Mouse (Mus musculus): ENCODE data around the gene Hmx2.

Gene Hmx2

DNA sequence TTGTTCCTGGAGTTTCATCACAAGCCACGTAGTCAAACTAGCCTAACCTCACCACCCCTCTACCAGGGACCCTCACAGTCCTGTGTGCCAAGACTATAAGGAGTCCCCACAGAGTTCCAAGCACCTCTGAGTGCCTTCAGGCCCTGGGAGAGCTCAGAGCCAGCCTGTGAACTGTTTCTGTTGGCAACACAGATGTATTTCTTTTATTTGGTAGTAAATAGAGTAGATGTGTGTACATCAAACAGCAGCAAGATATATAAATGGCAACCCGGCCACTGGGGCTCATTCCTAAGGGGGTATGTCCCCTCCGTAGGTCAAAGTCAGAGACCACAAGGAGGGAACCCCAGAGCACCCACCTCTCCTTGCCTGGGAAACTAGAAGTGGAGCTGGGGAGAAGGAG lies at the start of gene Hmx2:
Gene Hmx2, plus strand, starts transcription at position 301 of the 400 bp plus-strand sequence.
- DNase-seq (ENCODE audit: low read depth, low spot score): no peak

GRCm38 (mm10) chr7:131503739-131504138 lies 44.8 kb upstream of the Hmx2 start:
- no peak for DNase-seq (ENCODE audit: low read depth, low spot score)

DNA sequence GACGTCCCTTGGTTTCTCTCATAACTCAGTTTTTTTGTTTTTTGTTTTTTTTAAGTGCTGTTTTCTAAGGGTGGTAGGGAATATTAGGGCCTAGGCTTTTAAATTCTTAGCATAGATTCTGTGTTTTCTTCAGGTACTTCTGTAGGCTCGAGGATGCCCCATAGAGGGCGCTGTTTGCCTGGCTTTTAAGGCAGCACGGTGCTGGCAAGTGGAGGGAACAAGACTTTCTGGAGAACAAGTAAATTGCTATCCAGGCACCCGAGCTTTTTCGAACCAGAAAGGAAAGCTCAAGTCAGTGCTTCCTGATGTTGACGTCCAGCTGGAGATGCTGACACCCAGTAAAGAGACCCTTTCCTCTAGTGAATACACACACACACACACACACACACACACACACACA lies 8.6 kb upstream of the Hmx2 start:
- peak; percentile 82 for DNase-seq (ENCODE audit: low read depth, low spot score)

DNA sequence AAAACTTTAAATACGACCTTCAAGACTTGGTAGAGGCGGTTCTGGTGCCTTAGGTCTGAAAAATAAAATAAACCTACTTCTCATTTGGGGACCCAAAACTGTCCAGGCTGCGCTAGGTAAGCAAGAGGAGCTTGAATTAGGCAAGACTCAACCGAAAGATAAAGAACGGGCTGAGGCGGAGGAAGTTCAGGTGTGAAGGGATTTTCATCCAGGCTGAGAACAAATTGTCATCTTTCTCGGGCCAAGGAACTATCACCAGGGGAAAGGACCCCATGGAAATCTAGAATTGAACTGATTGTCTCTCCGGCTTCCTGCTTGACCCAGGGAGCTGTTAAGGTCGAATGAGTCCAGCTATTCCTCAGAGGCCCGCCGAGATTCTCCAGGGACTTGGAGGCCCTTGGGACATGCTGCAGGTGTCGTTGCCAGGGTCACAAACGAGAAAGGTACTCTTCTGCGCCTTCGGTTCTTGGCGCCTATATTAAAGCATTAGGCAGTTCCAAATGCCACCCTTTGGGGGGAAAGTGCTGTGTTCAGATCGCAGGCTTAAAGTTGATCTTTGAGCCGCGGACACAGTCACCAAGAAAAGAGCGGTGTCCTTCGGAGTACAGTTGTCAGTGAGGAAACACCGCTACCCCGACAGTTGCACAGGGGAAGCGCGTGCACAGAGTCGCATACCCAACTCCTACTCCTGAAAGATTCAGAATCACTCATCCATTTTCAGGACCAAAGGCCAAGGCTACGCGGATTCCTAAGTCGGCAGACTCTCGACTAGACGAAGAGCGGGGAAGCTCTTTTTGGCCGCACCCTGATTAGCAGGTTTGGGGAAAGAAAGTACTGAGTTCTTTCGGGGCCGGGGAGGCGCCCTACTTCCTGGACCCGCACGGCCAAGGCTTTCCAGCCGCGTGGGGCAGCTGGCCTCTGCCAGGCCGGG lies 7.1 kb upstream of the Hmx2 start:
- peak; percentile 61 for DNase-seq (ENCODE audit: low read depth, low spot score)

DNA sequence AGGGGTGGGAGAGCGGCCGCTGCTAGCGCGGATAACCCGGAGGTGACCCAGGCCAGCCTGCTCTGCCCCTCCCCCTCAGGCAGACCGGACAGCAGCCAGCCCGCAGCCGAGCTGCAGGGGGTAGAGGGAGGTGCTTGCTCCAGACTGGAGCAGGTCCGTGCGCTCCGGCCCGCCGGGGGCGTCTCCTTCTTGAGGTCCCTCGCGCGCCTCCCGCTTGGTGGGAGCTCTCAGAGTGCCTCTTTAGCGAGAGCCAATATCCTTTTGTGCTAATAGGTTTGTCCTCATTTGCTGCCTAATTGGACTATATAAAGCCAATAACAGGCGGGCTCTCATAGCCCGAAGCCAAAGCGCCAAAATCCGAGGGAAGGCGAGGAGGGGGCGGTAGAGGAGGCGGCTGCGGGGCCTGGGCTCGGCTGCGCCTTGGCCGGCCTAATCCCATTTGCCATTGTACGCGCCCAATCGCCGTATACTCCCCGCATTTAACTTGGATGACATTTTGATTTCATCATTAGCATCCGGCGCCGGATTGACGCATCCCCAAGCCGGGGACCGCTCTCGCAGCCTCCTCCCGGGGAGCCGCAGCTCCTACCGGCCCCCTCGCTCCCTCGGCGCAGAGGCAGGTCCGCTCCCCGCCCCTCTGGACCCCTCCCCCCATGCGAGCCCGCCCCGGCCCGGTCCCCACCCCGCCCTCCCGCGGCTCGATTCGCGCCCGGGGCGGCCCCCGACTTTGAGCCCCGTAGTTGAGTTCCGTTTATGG lies 6.3 kb upstream of the Hmx2 start, which contains the start of gene Hmx3:
Gene Hmx3, plus strand, starts transcription at position 753 of the 757 bp plus-strand sequence.
- DNase-seq (ENCODE audit: low read depth, low spot score): peak; percentile 86

DNA sequence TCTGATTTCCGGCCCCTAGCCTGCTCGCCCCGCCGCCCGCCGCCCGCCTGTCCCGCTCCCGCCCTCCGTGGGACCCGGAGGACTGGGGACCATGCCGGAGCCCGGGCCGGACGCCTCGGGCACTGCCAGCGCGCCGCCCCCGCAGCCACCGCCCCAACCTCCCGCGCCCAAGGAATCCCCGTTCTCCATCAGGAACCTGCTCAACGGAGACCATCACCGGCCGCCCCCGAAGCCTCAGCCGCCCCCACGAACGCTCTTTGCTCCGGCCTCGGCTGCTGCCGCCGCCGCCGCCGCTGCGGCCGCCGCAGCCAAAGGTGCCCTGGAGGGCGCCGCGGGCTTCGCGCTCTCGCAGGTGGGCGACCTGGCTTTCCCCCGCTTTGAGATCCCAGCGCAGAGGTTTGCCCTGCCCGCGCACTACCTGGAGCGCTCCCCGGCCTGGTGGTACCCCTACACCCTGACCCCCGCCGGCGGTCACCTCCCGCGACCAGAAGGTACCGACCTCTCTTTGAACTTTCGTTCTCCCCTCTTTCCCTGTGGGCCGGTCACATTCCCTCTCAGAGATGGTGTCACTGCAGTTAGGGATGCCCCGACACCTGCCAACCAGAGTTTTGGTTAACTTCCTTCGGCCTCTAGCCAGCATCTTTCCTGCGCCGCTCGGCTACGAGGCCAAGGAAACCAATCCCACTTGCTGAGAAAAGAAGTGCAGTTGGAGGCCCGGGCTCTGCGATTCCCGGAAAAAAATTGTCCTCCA lies 5.5 kb upstream of the Hmx2 start:
- DNase-seq (ENCODE audit: low read depth, low spot score): peak; percentile 45

DNA sequence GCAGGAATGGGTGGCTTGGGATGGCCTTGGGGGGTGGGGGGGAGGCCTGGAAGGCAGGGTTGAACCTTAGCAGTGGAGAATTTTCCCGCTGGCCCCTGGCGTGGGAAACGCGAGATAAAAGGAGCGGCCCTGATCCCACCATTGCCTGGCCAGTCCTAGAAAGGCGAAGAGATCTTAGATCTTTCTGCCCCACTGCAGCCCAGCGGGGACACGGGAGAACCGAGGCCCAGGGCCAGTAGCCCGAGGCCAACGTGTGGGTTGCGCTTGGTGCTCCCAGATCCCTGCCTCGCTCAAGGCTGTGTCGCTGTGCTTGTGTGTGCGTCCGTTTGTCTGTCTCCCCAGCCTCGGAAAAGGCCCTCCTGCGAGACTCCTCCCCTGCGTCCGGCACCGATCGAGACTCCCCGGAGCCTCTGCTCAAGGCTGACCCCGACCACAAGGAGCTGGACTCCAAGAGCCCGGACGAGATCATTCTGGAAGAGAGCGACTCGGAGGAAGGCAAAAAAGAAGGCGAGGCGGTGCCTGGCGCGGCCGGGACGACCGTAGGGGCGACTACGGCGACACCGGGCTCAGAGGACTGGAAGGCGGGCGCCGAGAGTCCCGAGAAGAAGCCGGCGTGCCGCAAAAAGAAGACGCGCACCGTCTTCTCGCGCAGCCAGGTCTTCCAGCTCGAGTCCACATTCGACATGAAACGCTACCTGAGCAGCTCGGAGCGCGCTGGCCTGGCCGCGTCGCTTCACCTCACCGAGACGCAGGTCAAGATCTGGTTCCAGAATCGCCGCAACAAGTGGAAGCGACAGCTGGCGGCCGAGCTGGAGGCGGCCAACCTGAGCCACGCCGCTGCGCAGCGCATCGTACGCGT lies 4.7 kb upstream of the Hmx2 start:
- DNase-seq (ENCODE audit: low read depth, low spot score): peak; percentile 54

DNA sequence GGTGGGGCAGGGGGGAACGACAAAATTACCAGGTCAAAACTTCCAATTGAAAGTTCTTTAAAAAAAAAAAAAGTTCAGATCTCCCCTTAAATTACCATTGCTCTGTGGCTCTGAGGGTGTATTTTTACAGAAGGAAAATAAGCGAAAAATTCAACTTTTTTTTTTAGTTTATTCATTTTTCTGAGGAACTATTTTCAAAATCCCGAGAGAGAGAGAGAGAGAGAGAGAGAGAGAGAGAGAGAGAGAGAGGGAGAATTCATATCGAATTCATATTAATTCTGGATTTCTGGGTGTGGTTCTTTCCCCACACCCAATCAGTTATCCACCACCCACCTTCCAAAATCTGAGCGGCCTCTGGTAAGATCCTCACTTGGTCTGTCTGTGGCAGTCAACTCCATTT lies 3.7 kb upstream of the Hmx2 start:
- no peak for DNase-seq (ENCODE audit: low read depth, low spot score)

GRCm38 (mm10) chr7:131545701-131546385 lies 2.7 kb upstream of the Hmx2 start:
- DNase-seq (ENCODE audit: low read depth, low spot score): peak; percentile 53

DNA sequence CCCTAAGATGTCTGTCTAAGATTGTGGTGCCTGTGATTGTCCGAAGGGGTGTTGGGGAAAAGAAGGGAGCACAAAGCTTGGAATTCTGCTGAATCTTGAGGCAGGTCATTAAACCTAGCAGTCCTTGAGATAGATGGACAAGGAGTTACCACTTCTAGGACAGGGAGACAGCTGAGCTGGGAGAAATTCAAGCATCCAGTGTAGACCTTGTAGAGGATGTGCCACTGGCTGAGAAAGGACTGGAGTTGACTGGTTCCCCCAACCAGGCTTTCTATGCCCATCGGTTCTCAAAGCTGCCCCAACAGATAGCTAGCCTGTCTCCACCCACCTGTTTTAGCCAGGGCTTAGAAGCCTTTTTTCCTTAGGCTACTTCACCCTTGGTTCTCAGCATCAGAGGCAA lies 2.1 kb upstream of the Hmx2 start:
- DNase-seq (ENCODE audit: low read depth, low spot score): no peak

DNA sequence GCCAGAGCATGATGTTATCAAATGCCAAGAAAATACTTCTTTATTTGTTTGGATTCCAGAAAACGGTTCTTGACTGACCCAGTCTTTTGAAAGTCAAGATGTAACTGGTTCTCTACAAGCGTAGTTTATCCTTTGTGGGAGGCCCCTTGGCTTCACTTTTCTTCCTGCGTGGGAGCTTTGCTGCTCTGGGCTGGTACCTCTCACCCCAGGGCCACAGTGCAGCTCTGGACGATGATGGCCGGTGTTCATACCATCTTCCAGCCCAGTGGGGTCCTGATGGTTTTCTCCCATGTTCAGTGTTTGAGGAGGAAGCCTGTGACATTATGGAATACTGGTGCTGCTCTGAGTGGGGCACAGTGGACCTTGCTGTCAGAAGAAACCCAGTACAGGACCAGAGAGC lies 1.1 kb upstream of the Hmx2 start:
- DNase-seq (ENCODE audit: low read depth, low spot score): no peak

DNA sequence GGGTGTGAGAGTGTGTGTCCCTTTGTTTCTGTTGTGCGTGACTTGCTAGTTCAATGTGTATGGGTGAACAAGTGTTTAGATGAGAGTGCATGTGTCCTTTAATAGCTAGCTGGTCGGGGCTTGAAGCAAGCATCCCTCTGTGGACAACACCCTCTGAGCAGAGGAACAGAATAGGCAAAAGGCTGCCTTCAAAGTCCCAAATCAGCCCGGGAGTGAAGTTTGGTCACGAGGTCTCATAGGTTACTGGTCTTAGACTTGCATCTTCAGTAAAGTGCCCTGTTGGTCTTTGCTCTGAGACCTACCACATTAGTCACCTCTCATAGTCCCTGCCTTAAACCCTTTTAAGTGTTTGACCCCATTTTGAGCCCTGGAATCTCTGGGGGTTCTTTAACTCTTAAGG lies 2.9 kb downstream of the Hmx2 start:
- peak; percentile 18 for DNase-seq (ENCODE audit: low read depth, low spot score)

DNA sequence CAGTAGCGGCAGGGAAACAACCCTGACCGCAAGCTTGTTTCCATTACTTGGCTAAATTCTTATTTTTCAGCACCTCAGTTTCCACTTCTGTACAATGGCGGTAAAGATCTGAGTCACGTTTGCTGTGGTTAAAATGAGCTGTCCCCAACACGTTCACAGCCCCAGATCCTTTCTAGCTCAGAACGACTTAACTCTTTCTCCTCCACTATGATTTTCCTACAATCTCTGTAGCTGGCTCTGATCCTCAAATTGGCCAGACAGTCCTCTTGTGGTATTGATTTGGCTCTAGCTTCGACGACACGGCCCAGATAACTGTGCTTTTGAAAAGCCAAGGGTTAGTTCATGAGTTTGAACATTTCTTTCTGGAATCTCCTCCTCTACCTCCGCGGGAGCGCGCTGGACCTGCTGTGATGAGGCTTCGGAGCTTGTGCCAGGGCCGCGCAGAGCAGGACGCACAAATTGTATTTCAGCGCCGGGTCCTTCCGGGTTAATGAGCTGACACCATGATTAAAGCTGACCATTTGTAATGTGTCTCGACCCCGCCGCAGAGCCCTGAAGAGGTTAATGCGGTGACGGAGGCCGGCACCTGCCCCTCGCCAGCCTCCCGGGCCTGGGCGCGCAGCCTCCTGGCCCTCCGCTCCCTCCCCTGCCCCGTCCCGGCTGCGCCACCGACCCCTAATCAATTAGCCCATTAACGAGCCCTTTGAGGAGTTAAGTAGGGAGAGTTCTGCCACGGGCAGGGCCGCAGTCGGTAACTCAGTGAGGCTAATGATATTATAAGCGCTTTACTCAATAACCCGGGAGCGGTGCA lies 3.6 kb downstream of the Hmx2 start:
- peak; percentile 19 for DNase-seq (ENCODE audit: low read depth, low spot score)

- peak; percentile 16 for DNase-seq (ENCODE audit: low read depth, low spot score)
Observed at GRCm38 (mm10) chr7:131552781-131553180, 4.2 kb downstream of the Hmx2 start.

DNA sequence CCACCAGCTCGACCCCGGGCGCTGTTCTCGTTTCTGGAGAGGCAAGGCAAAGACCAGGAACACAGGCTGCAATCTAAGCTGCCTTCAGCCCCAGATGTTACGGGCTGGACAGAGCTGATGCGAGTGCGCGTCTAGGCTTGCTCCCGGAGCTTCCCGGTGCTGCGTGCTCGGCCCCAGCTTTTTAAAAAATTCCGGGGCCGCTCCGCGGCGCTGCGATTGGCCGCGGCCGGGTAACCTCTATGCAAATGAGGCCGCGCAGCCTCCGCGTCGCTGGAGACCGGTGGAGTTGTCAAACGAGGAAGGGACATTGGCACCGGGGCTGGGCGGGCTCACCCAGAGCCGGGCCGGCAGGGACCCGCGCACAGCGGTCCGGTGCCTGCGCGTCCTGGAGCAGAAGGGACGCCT lies 5.2 kb downstream of the Hmx2 start:
- DNase-seq (ENCODE audit: low read depth, low spot score): peak; percentile 78

GRCm38 (mm10) chr7:131554341-131555180 lies 6.0 kb downstream of the Hmx2 start:
- peak; percentile 60 for DNase-seq (ENCODE audit: low read depth, low spot score)

- peak; percentile 57 for DNase-seq (ENCODE audit: low read depth, low spot score)
Observed at GRCm38 (mm10) chr7:131555301-131556081, 6.9 kb downstream of the Hmx2 start.

GRCm38 (mm10) chr7:131556116-131556515 lies 7.5 kb downstream of the Hmx2 start:
- no peak for DNase-seq (ENCODE audit: low read depth, low spot score)

Measured in ES-CJ7 (cell line).